16 mouse cellular contexts compared by ENCODE assay signal in the genomic region with DNA sequence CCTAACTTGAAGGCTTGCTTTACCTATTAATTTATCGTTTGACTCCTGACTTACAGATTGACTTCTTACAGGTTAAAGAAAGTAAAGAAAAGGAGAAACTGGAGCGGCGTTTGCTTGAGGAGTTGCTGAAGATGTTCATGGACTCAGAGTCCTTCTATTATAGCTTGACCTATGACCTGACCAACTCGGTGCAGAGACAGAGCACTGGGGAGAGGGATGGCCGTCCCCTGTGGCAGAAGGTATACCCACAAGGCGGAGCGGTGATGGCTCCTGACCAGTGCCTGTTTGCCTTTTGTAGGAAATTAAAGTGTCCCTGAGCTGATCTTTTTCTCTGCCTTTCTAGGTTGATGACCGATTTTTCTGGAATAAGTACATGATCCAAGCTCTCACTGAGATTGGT.
"Had no signal": no experiment of that assay in that cellular context is flagged by ENCODE, and none has a peak within 500 bp of the region (broad histone marks: within the 10 kb centered on the region; RNA-seq: fewer than 3 reads in every experiment).

No protein-coding gene starts in this region.

- H3K9me3 ChIP-seq: neural tube, embryonic 13.5 days; neural tube, embryonic 15.5 days; stomach, embryonic 15.5 days had no signal

- H3K4me1 ChIP-seq: stomach, embryonic 15.5 days had no signal

- H3K9ac ChIP-seq: neural tube, embryonic 13.5 days; neural tube, embryonic 15.5 days; stomach, embryonic 15.5 days had no signal

- DNase-seq: retina, postnatal 1 day; right cerebral cortex, adult 18-20 months; right cerebral cortex, postnatal 14 days; right cerebral cortex, postnatal 25 days; right cerebral cortex, postnatal 4 days; spleen, adult 18-20 months; thymus, adult 18-20 months; thymus, adult 2 months; thymus, postnatal 14 days; thymus, postnatal 25 days; thymus, postnatal 36 days; thymus, postnatal 4 days had no signal

- H3K27ac ChIP-seq: neural tube, embryonic 13.5 days; neural tube, embryonic 15.5 days; stomach, embryonic 15.5 days; stomach, postnatal 0 days had no signal

- H3K4me2 ChIP-seq: neural tube, embryonic 13.5 days; neural tube, embryonic 15.5 days; stomach, embryonic 15.5 days had no signal

- H3K4me3 ChIP-seq: neural tube, embryonic 13.5 days; neural tube, embryonic 15.5 days; stomach, embryonic 15.5 days had no signal

- H3K27me3 ChIP-seq: neural tube, embryonic 13.5 days; neural tube, embryonic 15.5 days; stomach, embryonic 15.5 days had no signal
